Mouse (Mus musculus): ENCODE data around the gene Fmnl2.

The Fmnl2 gene

DNA sequence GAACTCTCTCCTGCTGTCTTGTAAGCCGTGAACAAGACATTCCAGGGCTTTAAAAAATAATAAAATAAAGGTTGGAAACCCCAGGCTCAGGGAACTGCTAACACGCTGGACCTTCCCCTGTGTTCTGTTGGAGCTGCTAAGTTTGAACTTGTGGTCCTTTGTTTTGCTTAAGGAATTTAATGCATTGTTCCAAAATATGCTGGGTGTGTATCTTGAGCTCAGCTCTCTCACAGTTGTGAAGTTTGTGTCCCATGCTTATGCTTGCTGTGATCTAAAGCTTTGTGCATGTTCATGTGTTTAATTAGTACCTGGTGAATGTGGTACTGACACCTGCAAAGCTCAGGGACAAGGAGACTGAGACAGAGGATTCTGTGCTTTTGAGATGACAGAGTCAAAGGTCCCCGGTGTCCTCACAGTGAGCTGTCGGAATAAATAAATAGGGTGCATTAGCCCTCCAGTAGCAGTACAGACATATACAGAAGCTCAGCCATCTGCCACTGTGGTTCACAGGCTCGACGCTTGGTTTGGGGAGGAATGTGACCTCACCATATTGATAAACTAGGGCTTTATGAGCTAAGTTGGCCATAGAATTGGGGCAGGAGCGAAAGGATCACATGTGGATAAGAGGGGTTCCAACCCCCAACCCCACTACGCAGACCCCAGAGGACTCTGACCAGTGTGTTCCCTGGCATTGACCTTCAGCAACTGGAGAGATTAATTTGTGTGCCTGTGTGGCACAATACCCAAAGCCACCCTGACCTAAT is 100.3 kb downstream of the Fmnl2 start:
- no peak for DNase-seq (ENCODE audit: low spot score)

DNA sequence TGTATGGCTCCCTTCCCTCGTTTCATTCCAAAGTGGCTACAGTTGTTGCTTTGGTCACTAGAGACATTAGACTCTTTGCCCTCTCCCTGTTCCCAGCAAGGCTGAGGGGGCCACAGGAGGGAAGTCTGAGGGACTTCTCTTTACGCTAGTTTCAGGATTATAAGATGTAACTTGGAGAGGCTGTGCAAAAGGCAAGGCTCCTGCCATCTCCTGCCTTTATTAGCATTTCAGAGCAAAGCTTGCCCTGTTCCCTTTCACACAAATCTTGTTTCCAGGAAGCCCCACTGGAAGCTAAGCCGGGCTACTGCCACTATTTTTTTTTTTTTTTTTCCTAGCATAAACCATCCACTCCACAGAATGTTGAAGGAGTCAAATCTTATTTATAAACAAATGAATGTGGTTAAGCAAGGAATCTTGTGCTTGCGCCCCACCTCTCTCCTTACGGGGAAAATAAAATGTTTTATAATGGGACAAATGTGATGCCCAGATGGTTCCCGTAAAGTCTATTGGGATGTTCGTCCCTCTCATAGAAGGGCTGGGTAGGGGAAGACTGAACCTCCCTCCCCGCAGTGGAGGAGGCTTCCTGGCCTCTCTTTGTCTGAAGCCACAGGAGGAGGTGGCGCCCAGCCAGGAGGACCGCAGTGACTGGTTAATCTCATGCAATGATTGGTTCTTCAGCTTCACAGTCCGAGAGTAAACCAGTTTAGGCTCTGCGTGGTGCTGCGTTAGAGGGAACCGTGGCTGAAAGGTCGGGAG is 101.1 kb downstream of the Fmnl2 start:
- DNase-seq (ENCODE audit: low spot score) = peak; percentile 35

DNA sequence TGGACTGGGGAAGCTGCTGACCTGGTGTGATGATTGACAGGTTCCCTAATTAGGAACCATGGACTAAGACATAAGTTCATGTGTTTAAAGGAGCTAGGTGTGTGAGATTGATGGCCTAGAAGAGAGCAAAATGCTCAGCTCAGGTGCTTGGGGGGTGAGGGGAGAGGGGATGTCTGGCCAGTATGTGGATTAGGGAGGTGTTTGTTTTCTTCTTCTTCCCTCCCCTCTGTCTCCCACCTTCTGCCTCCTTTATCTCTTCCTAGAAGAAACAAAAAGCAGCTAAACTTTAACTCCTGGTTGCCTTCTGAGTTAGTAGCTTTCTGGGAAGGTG is 101.6 kb downstream of the Fmnl2 start:
- no peak for DNase-seq (ENCODE audit: low spot score)

DNA sequence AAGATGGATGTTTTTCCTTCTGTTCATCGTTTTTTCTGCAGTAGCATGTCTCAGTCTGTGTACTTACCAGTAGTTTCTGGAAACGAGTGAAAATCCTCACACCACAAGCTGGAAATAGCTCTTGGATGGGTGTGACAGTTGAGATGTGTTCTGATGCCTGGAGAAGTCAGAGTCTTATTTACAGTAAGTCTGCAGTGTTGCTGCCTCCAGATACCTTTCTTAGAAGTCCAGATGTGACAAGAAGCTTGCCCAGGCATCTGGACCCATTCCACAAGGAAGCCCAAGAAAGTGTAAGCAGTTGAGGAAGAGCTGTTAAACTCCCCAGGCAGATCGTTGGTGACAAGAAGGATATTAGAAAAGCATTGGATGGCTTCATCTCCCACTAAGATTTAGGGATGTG is 102.3 kb downstream of the Fmnl2 start:
- no peak for DNase-seq (ENCODE audit: low spot score)

DNA sequence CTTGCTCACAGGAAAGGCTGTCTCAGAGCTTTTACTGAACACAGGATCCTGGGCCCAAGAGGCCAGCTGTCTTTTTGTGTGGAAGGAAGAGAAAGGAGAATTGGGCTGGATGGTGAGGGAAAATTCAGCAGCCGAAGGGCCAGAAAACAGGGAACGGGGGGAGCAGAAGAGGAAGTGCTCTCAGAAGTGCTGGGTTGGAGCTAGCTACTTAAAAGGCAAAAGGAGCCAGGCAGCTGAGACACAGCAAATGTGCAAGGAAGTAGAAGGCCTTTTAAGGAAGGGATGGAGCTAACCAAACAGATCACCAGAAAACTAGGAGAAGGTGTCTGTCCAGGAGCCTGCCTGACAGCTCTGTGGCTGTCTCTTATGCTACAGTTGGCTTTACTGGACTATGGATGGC is 103.0 kb downstream of the Fmnl2 start:
- no peak for DNase-seq (ENCODE audit: low spot score)

DNA sequence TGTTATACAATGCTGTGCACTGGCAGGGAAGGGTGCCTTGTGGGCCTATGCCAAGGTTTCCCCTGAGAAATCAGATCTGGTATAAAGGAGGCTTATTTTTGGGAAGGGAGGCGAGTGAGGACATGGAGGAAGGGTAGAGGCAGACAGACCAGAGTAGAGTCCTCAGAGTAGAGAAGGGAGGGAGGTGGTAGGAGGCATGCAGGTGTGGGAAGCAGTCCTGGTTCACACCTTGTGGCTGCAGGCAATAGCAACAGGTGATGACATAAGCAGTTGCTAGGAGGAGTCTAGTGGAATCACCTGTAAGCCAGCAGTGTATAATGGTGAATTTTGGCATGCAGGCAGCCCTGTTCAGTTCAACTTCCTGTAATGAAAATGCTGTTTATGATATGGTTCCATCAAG is 105.8 kb downstream of the Fmnl2 start:
- no peak for DNase-seq (ENCODE audit: low spot score)

DNA sequence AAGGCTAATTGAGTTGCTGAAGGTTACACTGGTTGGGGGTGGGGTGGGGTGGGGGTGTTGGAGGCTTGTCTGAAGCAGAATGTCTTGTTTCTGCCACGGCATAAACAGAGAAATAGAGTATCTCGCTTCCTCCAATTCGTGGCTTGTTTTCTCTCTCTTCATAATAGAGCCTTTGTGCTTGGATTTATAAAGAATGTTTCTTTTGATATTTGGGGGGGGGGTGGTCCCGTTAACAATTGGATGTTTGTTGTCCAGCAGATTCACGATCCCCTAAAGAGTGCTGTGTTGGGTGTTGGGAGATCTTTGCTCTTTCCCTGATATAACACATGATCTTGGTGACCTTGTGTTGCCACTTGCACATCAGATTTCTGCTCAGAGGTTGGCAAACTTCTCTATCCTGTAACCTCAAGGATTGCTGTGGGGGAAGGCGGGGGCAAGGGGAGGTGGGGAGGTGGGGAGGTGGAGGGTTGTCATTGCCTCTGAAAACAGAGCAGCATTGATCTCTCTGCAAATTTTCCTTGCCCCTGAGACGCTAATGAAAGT is 106.8 kb downstream of the Fmnl2 start:
- no peak for DNase-seq (ENCODE audit: low spot score)

DNA sequence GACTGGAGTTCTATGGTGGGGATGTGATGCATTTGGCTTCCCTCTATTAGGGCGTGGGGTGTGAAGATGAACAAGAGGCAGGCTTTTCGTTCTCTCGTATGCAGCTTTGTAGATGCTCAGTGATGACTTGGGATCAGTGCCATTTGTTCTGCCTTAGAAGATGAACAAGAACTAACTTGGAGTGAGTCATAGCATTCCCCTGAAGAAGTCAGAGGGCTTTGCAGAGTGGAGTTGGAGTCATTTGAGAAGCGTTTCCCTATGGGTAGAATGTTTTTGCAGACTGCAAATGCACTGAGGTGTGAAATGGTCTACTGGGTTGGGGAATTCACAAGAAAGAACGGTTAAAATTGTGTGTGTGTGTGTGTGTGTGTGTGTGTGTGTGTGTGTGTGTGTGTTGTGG is 108.6 kb downstream of the Fmnl2 start:
- no peak for DNase-seq (ENCODE audit: low spot score)

DNA sequence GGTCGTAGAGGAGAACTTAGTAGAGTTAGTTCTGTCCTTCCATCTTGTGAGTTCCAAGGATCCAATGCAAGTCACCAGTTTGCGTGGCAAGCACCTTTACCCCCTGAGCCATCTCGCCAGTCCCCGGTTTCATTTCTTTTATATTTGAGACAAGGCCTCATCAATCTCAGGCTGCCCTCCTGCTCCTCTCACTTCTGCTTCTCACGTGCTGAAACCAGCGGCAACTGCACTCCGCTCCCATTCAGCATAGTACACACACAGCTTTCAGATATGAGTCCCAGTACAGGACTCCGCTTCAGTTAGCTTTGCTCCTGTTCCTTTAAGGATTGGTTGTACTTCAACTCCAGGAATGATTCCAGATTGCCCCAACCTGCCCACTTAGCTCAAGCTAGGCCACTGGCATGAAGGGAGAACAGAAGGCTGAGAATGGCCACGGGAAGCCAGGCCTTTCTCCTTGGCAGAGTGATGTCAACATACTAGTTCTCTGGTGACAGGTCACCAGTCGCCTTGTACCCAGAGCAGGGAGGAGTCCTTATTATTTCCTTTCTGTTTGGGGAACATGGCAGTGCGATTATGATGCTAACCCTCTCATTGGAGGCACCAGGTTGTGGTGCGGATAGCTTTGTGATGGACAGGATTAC is 109.3 kb downstream of the Fmnl2 start:
- no peak for DNase-seq (ENCODE audit: low spot score)

DNA sequence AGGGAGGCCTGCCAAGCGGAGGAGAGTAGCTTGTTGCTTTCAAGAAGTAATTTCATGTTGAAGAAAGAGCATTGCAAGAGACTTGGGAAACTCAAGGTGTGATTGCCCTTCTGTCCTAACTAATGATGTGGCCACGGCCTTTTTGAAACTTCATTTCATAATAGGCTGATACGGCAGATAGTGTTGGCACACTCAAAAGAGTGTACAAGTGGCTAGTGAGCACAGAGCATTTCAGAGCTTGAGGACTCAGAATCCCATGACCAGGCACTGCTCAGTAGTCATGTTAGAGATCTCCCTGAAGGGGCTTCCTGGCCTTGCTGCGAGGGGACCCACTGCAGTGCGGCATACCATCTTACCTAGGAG is 109.8 kb downstream of the Fmnl2 start:
- no peak for DNase-seq (ENCODE audit: low spot score)

DNA sequence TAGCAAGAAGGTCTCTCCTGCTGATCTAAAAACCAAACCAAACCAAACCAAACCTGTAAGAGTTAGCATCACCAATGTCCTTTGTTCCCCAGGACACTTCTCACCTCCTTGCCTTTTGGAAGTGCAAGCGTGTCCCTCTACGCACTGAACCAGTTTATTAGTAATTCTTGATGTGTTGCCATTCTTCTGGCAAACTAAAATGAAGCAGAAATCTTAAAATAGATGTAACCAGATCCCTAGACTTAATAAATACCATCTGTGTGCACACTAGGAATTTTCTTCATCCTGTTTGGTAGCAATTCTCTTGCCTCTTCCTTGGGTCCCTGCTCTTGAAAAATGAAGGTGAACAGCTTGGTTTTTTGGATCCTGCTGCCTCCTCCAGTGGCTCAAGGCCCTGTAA is 111.2 kb downstream of the Fmnl2 start:
- no peak for DNase-seq (ENCODE audit: low spot score)

DNA sequence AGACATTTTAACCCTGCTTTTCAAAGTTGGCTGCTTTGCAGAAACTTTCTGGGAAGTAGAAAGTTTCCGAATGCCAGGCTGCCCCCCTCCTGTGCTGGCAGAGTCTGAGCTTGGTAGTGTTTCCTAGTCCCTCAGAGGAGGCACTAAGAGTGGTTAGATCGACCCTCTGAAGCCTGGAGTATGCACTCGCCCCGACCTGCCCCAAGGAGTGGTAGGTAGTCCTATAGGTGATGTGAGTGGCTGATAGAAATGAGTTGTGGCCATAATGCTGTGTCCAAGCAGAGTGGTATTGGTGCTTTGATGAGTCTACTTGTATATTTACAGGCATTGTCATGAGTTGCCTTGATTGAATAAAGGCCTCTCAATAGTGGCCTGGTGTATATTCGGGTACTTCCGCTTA is 116.4 kb downstream of the Fmnl2 start:
- DNase-seq (ENCODE audit: low spot score) = no peak

DNA sequence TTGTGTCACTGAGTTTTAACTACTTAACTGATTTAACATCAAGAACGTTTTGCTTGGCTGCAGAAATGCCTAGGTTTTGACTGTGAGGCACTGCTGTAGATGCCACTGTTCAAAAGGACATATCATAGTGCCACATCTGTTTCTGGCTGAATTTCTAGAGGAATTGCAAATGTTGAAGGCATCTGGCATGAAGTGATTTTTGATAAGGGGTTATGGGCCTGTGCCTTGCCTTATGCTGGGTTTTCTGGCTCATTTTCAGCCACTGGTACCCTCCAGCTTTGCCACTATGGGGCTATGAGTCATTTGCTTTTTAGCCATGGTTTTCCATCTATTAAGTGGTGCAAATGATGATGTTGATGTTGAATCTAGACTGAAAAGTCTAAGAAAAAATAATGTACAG is 117.1 kb downstream of the Fmnl2 start:
- no peak for DNase-seq (ENCODE audit: low spot score)

DNA sequence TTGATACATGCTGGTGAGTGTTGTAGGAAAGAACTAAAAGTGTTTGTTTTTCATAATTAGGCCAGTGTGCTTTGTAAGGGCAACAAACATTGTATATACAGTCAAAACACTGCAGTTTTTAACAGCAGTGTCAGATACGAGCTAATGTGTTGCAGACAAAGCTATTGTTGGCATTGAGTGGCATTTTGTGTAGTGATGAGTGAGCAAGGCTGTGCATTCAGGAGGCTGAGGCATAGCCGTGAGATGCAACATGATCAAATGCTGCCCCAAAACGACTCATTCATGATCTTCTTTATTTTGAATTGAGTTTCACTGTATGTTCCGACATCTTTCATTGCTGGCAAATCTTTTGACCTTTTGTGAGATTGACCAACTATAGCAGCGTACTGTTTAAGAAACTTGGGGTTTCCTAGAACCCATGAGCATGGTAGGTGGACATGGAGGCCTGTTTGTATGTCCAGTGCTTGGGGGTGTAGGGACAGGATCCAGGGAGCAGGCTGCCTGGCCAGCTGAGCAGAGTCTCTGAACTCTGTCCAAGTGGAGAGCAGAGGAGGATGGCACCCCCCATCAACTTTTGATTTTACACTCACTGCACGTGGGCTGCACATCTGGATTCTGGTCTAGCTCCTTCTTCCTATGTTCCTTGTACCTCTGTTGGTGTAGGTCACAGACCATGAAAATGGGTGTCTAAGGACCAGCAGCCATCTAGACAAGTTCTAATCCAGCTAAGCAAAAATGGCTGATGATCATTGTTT is 120.4 kb downstream of the Fmnl2 start:
- no peak for DNase-seq (ENCODE audit: low spot score)

DNA sequence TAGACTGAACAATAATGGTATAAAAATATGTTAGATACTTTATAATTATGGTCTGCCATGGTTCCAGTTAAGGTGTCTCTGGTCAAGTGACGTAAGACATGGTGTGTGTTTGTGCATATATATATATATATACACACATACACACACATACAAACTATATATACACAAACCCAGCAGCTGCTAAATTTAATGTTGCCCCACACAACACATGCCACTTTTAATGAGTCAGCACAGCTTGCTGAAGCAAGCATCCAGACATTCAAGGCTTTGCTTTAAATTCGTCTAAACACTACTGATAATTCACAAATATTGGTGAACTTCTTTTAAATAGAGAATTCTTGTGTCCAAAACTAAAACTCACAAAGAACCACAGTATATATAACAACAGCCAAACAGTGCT is 121.1 kb downstream of the Fmnl2 start:
- no peak for DNase-seq (ENCODE audit: low spot score)

DNA sequence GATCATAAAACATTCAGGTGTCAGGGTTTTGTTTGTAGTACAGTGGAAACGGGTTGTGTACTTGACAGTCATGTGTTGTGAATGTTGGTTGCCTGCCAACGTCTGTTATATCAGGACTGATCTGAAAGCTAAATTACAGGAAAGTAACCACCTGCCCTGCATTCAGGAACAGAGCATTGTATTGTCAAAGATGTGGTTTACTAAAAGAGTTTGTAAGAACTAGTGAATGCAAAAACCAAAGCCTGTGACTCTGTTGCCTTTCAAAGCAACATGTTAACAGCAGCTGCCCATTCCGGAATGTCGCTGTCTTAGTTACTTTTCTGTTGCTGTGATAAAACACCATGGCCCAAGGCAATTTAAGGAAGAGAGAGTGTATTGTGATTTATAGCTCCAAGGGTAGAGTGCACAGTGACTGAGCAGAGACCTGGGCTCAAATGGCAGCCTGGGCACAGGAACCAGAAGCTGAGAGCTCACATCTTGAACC is 121.7 kb downstream of the Fmnl2 start:
- no peak for DNase-seq (ENCODE audit: low spot score)

DNA sequence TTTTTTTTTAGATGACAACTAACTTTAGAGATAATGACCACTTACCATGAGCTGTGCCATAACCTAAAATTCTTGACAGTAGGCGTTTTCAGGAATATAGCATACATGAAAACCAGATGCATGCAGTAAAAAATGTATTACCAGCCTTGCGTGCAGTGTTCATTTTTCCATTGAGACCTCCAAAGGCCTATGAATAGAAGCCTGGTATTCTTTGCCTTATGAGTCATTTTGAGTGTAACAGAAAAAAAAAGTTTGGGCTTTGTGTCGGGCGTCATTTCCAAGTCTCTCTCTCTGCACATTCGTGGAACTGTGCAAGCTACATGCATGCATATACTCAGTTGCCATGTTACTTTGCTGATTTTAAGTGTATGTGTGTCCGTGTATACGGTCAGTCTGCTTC is 123.5 kb downstream of the Fmnl2 start:
- no peak for DNase-seq (ENCODE audit: low spot score)

DNA sequence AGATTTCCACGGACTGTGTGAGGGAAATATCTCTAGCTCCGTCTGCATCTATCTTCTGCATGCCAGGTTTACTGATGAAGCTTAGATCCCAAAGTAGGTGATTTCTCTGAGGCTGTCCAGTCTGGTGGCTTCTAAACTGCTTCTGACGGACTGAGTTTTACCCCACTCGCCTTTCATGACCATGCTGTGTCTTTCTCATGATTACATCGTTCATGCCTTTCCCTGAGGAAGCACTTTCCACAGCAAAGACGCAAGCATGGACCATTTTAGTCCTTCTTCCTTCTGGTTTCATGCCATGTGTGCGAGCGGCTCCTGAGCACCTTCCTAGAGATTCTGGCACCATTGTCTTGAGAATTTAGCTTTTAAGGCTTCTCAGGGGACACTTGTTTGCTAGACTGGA is 123.9 kb downstream of the Fmnl2 start:
- no peak for DNase-seq (ENCODE audit: low spot score)

DNA sequence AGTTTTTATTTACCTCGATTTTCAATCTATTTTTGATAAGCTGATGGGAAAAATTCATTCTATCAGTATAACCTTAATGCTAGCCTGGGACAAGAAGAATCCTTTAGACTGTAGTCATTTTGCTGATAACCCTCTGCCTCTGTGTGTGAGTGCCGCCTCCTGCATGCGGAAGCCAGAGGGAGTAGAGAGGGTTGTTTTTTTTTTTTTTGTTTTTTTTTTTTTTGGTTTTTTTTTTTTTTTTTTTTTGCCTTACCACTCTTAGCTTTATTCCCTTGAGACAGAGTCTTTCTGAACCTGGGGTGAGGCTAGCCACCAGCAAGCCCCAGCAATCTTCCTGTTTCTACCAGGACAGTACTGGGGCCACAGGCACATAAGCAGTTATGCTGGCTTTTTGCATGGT is 124.8 kb downstream of the Fmnl2 start:
- DNase-seq (ENCODE audit: low spot score) = no peak

DNA sequence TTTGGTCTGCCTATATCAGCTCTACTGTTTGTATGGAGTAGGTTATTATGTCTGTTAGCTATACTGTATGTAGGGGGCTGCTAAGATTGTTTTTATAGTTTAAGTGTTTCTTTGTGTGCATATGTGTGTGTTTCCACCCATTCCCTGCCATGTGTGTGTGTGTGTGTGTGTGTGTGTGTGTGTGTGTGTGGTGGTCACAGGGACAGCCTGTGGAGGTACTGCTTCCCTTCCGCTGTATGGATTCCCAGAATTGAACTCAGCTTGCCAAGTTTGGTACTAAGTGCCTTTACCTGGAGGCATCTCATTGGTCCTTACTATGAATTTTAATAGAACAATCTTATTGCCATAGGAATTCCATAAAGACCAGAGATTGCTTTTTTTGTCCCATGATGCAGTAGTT is 126.9 kb downstream of the Fmnl2 start:
- DNase-seq (ENCODE audit: low spot score) = no peak

DNA sequence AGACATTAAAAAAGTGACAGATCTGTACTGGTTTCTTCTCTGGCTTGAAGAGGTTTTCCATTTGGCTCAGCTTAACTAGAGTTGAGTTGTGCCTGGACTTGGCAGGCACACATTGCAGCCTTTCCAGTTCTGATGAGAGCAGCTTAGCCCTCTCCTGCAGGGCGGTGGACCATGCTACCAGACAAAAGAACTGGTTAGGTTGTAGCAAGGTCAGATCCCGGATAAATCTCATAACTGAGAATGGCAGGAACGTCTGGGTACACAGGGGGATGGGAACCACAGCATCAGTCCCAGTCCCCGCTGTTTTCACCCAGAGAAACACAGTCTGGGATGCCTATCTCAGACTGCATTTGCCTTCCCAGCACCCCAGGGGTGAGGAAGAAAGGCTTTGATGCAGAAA is 127.5 kb downstream of the Fmnl2 start:
- no peak for DNase-seq (ENCODE audit: low spot score)

DNA sequence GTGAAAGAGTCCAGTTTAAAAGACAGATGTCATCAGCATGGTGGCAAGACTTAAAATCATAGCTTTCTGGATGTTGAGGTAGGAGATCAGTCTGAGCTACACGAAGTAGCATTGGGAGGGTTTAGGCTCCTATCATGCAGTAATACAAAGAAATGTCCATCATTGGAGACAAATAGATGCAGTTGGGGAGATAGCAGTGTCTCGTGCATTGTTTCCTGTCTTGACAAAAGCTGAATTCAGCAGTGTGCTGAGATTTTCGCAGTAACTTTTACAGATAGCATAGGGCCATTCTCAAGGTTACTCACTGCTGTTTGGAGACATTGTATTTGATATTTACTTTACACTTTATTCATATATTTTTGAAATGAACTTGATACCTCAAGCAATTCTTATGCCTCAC is 128.7 kb downstream of the Fmnl2 start:
- DNase-seq (ENCODE audit: low spot score) = no peak
